Mouse (Mus musculus): Measurements from ENCODE around the gene Rtn3. TPM values are rescaled to one million over a fixed set of nuclear protein-coding genes. Genes with fewer than 3 reads are reported as not detected.

The Rtn3 gene
- polyA plus RNA-seq, 1 experiment from 2014 or later: 122 TPM

- H3K27me3 ChIP-seq (replicated peaks; ENCODE audit: insufficient read depth, low read length): no peaks in the 10 kb centered on the region
- peak overlapping the region; percentile 84 for H3K4me2 ChIP-seq (replicated peaks; ENCODE audit: low read depth, low read length)
- no peaks in the 10 kb centered on the region for H3K9me3 ChIP-seq (ENCODE audit: low read length)
- 0 out of 2 replicates have a peak overlapping the region, but pooled peaks have one; percentile 26 for H3K9ac ChIP-seq (replicated peaks; ENCODE audit: low read depth)
- TF ChIP-seq CTCF (IDR thresholded peaks at IDR 0.05) (no peak), EP300 (IDR thresholded peaks at IDR 0.05) (no peak)
- ATAC-seq: no peak
- no peak for DNase-seq (ENCODE audit: low spot score)
- H3K4me1 ChIP-seq (ENCODE audit: insufficient read depth, low read depth, low read length): peaks cover 6% of the 10 kb centered on the region; the same call in 1 of the 2 replicates
- peak overlapping the region; percentile 86 for H3K4me3 ChIP-seq (ENCODE audit: low read depth, low read length)
- no peaks in the 10 kb centered on the region for H3K36me3 ChIP-seq (ENCODE audit: insufficient read depth, low read length)
- peak overlapping the region; percentile 57 for H3K27ac ChIP-seq (ENCODE audit: low read length)
- 7% methylated on average over 12 of the region's 12 CpGs for WGBS
Measured at GRCm38 (mm10) chr19:7481541-7482265, 1.4 kb downstream of the Rtn3 start.

GRCm38 (mm10) chr19:7479751-7480248 lies 3.3 kb downstream of the Rtn3 start:
- Histone ChIP-seq H3K9ac (replicated peaks; ENCODE audit: low read depth) (no peak overlapping the region), H3K27me3 (replicated peaks; ENCODE audit: insufficient read depth, low read length) (no peaks in the 10 kb centered on the region), H3K36me3 (ENCODE audit: insufficient read depth, low read length) (no peaks in the 10 kb centered on the region), H3K4me2 (replicated peaks; ENCODE audit: low read depth, low read length) (no peak overlapping the region), H3K27ac (ENCODE audit: low read length) (no peak overlapping the region), H3K4me1 (ENCODE audit: insufficient read depth, low read depth, low read length) (peaks cover 6% of the 10 kb centered on the region; the same call in 1 of the 2 replicates), H3K4me3 (ENCODE audit: low read depth, low read length) (no peak overlapping the region), H3K9me3 (ENCODE audit: low read length) (no peaks in the 10 kb centered on the region)
- ATAC-seq (no peak), DNase-seq (ENCODE audit: low spot score) (no peak)
- TF ChIP-seq CTCF (IDR thresholded peaks at IDR 0.05): no peak
- TF ChIP-seq EP300 (IDR thresholded peaks at IDR 0.05): no peak
- WGBS: 98% methylated on average over 3 of the region's 3 CpGs

DNA sequence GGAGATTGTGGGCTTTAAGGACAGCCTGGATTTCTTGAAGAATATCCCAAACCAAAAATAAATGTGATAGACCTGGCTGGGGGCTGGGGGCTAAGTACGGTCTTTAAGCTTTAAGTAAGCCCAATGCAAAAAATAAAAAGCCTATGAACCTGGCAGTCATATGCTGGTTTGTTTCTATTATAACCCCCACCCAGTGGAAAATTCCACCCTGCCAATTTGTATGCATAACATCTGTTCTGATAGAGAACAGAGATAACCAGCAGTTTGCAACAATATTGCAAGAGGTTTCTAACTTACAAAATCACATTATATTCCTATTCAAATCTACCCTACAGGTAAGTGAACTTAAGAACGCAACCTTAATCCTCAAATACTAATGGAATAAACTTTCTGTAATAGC lies 12.4 kb downstream of the Rtn3 start:
- ATAC-seq (no peak), DNase-seq (ENCODE audit: low spot score) (no peak)
- Histone ChIP-seq H3K4me2 (replicated peaks; ENCODE audit: low read depth, low read length) (no peak overlapping the region), H3K4me1 (ENCODE audit: insufficient read depth, low read depth, low read length) (no peaks in the 10 kb centered on the region), H3K36me3 (ENCODE audit: insufficient read depth, low read length) (no peaks in the 10 kb centered on the region), H3K27me3 (replicated peaks; ENCODE audit: insufficient read depth, low read length) (no peaks in the 10 kb centered on the region), H3K9me3 (ENCODE audit: low read length) (no peaks in the 10 kb centered on the region), H3K9ac (replicated peaks; ENCODE audit: low read depth) (no peak overlapping the region), H3K27ac (ENCODE audit: low read length) (no peak overlapping the region), H3K4me3 (ENCODE audit: low read depth, low read length) (no peak overlapping the region)
- WGBS: 82% methylated on average over 2 of the region's 2 CpGs
- no peak for TF ChIP-seq CTCF (IDR thresholded peaks at IDR 0.05)

GRCm38 (mm10) chr19:7467915-7468314 lies 15.2 kb downstream of the Rtn3 start:
- H3K4me1 ChIP-seq (ENCODE audit: insufficient read depth, low read depth, low read length): no peaks in the 10 kb centered on the region
- no peaks in the 10 kb centered on the region for H3K9me3 ChIP-seq (ENCODE audit: low read length)
- H3K27me3 ChIP-seq (replicated peaks; ENCODE audit: insufficient read depth, low read length): no peaks in the 10 kb centered on the region
- no peak overlapping the region for H3K9ac ChIP-seq (replicated peaks; ENCODE audit: low read depth)
- H3K36me3 ChIP-seq (ENCODE audit: insufficient read depth, low read length): no peaks in the 10 kb centered on the region
- no peak for ATAC-seq
- H3K27ac ChIP-seq (ENCODE audit: low read length): no peak overlapping the region
- no peak overlapping the region for H3K4me2 ChIP-seq (replicated peaks; ENCODE audit: low read depth, low read length)
- no peak for DNase-seq (ENCODE audit: low spot score)
- TF ChIP-seq CTCF (IDR thresholded peaks at IDR 0.05) (no peak), EP300 (IDR thresholded peaks at IDR 0.05) (no peak)
- no peak overlapping the region for H3K4me3 ChIP-seq (ENCODE audit: low read depth, low read length)

DNA sequence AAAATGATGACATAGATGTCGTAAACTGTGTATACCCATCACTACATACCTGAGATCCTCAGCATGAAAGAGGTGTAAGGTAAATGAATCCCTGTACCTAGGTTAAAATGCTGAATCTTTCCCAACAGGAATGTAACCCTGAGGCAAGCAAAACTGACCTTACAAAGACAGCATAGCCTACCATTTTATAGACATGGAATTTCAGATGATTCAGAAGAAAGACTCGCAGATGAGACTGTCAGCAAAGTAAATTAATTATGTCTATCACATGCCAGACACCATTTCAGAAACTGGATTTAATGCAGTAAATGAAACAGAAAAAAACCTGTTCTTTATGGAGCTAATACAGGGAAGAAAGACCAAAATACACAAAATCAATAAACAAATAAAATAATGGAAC lies 23.7 kb downstream of the Rtn3 start:
- Histone ChIP-seq H3K4me3 (ENCODE audit: low read depth, low read length) (no peak overlapping the region), H3K9ac (replicated peaks; ENCODE audit: low read depth) (no peak overlapping the region), H3K36me3 (ENCODE audit: insufficient read depth, low read length) (no peaks in the 10 kb centered on the region), H3K9me3 (ENCODE audit: low read length) (no peaks in the 10 kb centered on the region), H3K27ac (ENCODE audit: low read length) (no peak overlapping the region), H3K4me1 (ENCODE audit: insufficient read depth, low read depth, low read length) (no peaks in the 10 kb centered on the region), H3K4me2 (replicated peaks; ENCODE audit: low read depth, low read length) (no peak overlapping the region), H3K27me3 (replicated peaks; ENCODE audit: insufficient read depth, low read length) (no peaks in the 10 kb centered on the region)
- ATAC-seq (no peak), DNase-seq (ENCODE audit: low spot score) (no peak)
- 90% methylated on average over 2 of the region's 2 CpGs for WGBS
- TF ChIP-seq EP300 (IDR thresholded peaks at IDR 0.05) (no peak), CTCF (IDR thresholded peaks at IDR 0.05) (no peak)

- Histone ChIP-seq H3K4me2 (replicated peaks; ENCODE audit: low read depth, low read length) (no peak overlapping the region), H3K27ac (ENCODE audit: low read length) (no peak overlapping the region), H3K27me3 (replicated peaks; ENCODE audit: insufficient read depth, low read length) (no peaks in the 10 kb centered on the region), H3K36me3 (ENCODE audit: insufficient read depth, low read length) (no peaks in the 10 kb centered on the region), H3K4me1 (ENCODE audit: insufficient read depth, low read depth, low read length) (no peaks in the 10 kb centered on the region), H3K9me3 (ENCODE audit: low read length) (no peaks in the 10 kb centered on the region), H3K9ac (replicated peaks; ENCODE audit: low read depth) (no peak overlapping the region), H3K4me3 (ENCODE audit: low read depth, low read length) (no peak overlapping the region)
- no peak for ATAC-seq
- DNase-seq (ENCODE audit: low spot score): peak; percentile 21
- TF ChIP-seq EP300 (IDR thresholded peaks at IDR 0.05) (no peak), CTCF (IDR thresholded peaks at IDR 0.05) (no peak)
Measured at GRCm38 (mm10) chr19:7458901-7459300, 24.2 kb downstream of the Rtn3 start.

Data from lung, postnatal 0 days (tissue).